Mouse (Mus musculus) intestine, embryonic 16.5 days (tissue): Measurements from ENCODE around the gene Ppp3r2. TPM values are rescaled to one million over a fixed set of nuclear protein-coding genes. Genes with fewer than 3 reads are reported as not detected.

Experiments
- polyA plus RNA-seq: library from polyadenylated mRNA; unstranded; fragments of >200 nt; fragmentation: Nextera tagmentation; extraction: Ambion mirVana; gene quantifications from 2 replicates; pipeline ENCODE4 v1.2.1, GENCODE M21; 2015

Ppp3r2 gene
- polyA plus RNA-seq, 1 experiment from 2014 or later, result 0.09 TPM

Other genes starting within 250 kb of the Ppp3r2 start
- 5.7 and 6.8 TPM in 2 replicates for gene Acnat1, start 208.1 kb downstream of the Ppp3r2 start, polyA plus RNA-seq
- 0.20 and 0.53 TPM in 2 replicates for gene Baat, start 175.5 kb downstream of the Ppp3r2 start, polyA plus RNA-seq
- 90.7 and 98.9 TPM in 2 replicates for gene Mrpl50, start 160.9 kb downstream of the Ppp3r2 start, polyA plus RNA-seq
- 4.4 and 4.8 TPM in 2 replicates for gene Zfp189, start 160.8 kb downstream of the Ppp3r2 start, polyA plus RNA-seq
- 572 and 696 TPM in 2 replicates for gene Aldob, start 132.5 kb downstream of the Ppp3r2 start, polyA plus RNA-seq
- 21.5 and 22.6 TPM in 2 replicates for gene Tmem246, start 84.1 kb downstream of the Ppp3r2 start, polyA plus RNA-seq
- 24.4 and 25.7 TPM in 2 replicates for gene Rnf20, start 50.0 kb downstream of the Ppp3r2 start, polyA plus RNA-seq
- 0.40 and 0.43 TPM in 2 replicates for gene Grin3a, start 163.7 kb upstream of the Ppp3r2 start, polyA plus RNA-seq